Mouse (Mus musculus): ENCODE measurements around the gene Zc3h18. TPM values are rescaled to one million over a fixed set of nuclear protein-coding genes. Genes with fewer than 3 reads are reported as not detected.

The Zc3h18 gene
- 20.6 and 24.5 TPM in 2 replicates for polyA plus RNA-seq (2015; fragmentation: Nextera tagmentation; extraction: Ambion mirVana)

DNA sequence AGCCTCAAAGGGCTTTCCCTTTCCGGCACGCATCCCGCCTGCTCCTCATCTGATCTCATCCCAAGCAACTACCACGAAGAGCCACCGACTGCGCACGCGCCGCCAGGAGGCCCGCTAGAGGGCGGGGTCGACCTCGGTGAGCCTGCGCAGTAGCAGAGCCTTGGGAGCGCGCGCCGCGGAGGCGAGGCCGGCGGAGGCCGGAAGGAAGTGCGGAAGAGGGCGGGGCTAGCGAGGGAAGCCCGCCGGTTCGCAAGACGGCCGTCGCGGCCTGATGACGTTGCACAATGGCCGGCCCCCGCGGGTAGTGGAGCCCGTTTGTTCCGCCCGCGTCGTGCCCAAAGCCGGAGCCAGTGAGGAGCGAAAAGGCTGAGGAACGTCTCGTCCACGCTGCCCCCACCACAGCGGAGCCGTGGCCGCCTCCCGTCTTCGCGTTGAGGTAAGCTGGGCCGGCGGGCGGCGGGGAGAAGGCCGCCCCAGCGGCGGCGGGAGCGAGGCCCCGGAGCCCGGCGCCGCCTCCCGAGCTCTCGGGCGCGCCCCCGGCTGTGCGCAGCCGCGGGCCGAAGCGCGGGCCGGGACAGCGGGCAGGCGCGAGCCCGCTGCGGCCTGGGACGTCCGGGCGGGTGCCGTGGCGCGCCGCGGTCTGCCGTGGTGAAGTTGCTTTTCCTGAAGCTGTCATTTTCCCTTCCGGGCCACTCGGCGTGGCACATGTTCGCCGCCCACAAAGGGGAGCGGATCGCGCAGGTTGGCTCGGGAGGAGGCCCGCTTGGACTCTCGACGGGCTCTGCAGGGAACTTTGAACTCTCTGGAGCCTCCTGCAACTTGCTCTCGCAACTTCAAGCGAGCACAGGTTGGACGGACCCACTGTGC is at the start of gene Zc3h18:
Zc3h18 (plus strand) TSS at position 245 of the 867 bp plus-strand sequence.

DNA sequence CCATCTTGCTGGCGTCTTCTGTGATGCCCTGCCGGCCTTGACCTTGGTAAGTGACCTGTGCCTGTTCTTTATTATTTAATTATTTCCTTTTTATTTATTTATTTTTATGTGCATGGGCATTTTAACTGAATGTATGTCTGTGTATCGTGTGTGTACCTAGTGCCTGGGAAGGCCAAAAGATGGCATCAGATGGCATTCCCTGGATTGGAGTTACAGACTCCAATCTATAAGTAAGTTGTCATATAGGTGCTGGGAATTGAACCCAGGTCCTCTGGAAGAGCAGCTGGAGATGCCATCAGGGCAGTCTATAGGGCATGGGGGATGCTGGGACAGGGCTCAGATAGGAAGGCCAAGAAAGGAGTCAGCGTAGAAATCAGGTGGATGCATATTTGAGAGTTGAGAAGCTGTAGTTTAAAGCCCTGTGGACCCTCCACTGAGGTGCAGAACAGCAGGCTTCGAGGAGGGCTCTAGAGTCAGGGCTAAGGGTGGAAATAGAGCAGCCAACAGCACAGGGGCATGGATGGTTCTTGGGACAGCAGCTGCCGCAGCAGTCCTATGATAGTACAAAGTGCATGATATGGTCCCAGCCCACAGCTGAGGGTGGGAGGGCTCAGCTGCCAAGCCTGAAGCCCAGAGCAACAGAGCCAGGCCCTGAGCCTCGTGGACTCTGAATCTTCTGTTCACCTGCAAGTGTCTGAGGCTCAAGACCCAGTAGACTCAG is 15.6 kb upstream of the Zc3h18 start, which contains the start of gene Trhr2:
Trhr2 (minus strand) TSS at position 51 of the 721 bp plus-strand sequence.

DNA sequence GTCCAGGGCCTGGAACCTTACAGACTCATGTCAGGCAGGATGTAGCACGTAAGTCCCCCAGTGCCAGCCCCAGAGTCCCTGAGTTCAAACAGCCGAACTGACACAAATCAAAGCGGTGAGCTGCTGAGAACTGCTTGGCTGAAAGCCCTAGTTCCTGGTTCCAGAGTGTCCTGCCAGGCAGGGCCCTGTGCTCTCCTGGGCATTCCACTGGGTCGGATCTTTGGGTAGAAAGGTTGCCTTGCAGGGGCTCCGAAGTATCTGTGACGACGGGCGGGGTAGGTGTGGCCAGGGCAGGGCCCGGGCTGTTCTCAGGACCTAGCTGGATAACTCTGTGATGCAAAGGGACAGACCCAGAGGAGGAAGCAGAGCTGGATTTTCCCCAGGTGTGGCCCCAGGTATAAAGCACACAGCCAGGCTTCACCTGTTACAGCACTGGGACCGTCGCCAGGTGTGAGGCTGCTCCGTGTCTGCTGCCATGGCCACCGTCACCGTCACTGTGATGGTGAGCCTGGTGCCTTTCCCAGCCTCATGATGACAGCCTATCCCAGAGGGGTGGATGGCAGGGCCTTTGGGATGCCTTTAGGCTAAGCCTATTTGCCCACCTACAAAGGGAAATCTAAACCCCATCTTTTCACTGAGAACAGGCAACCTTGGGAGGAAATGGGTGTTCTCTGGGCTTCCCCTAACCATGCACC is 45.1 kb downstream of the Zc3h18 start, which contains the start of gene Il17c:
Il17c (plus strand) TSS at position 645 of the 695 bp plus-strand sequence.

DNA sequence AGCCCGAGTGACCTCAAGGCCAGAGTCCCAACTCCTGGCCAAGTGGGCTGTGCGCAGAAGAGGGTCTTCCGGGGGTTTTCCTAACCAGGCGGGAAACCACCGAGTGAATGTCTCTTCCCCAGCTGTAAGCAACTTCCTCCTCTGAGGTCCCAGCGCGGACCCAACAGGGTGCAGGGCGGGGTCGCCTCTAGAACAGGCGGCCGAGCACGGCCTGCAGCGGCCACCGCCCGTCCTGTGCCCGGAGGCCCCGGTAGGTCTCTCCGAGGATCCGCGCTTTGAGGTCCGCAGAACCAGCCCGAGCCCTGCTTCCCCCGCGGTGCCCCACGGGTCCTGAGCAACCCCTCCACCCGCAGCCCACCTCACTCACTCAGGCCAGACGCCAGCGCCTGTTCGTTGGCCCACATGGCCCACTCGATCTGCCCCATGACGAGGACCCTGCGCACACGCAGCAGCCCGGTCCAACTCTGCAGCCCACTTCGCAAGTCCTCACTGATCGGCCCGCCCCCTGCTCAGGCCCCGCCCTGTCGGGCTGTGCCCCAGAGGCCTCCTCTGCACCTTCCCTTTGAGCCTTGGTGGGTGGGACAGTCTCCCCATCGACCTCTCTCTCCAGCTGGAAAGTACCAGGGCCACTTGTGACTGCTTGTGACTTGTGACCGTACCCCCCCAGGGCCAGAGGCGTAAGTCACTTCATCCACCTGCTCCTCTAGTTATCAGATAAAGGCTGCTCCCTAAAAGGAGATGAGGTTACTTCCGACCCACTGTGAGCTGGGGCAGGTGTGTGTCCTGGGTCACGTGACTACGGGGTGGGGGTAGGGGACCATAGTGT is 56.2 kb downstream of the Zc3h18 start, which contains the start of gene Cyba:
Cyba (minus strand) TSS at position 488 of the 826 bp plus-strand sequence.

DNA sequence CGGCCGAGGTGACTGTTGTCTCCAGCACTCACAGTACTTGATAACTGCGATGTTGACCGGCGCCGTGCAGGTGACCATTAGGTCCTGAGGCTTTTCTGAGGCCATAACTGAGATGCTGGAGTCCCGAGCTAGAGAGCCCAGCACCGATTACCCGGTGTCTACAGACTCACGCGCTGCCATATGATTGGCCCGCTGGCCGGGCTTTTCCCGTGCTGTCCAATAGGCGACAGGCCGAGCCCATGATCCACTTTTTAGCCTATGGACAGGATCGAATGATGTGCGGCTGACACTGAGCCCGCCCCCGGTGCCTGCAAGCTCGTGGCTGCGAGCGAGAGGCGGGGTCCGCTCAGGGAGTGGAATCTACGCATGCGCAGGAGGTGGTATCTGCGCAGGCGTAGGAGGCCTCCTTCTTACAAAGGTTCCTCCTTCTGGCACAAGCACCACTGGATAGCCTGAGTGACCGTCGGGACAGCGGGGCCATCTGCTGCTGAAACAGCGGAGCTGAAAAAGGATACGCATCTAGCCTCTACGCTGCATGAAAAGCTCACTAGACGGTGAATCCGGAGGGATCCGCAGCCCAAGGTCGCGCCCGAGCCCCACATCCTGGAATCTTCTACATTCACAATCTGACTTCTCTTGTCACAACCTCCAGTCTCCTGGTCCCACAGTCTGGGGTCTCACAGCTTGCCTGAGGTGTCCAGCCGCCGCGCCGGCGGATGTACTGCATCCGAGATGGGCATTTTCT is 67.0 kb downstream of the Zc3h18 start, which contains the start of gene Mvd:
Mvd (minus strand) TSS at position 161 of the 745 bp plus-strand sequence.

DNA sequence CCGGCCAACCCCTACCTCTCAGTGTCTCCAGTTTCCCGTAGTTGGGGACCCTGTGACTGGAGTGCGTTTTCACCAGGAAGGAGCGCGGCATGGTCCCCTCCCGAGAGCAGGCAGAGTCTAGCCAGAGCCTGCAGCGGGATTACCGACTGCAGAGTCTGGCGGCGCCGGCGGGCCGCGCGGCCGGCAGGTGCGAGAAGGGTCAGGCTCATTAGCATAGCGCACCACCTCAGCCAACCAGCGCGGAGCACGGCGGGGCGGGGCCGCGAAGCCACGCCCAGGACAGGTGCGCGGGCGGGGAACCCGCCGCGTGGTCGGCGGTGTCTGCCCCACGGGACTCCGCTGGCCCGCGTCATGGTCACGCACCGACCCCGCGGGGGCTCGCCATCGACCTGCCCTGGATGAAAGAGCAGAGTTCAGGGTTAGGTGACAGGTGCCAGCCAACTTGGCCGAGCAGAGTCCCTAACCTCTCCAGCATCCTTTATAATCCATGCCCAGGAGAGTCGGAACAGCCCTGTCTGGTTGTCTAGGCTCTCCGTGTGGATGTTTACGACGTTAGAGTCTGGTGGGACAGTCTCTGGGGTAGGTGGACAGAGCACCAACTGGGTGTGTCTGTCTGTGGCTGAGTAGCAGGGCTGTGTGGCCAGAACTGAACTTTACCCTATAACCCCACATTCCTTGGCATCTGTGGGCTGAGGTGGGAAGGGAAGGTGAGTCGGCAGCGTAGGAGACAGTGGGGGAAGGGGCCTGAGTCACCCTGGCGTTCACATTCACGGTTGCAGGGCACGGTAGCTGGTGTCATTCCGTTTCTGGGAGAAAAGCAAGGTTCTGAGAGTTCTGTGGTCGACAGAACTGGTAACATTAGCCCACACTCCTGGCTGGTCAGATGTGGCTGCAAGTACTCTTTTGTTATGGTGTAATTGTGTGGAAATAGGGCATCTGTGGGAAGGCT is 84.4 kb downstream of the Zc3h18 start, which contains the start of gene Snai3:
Snai3 (minus strand) TSS at position 210 of the 949 bp plus-strand sequence.

Other genes starting within 250 kb of the Zc3h18 start
- 0.97 and 1.1 TPM in 2 replicates for gene Zfpm1, start 94.5 kb upstream of the Zc3h18 start, polyA plus RNA-seq (2015; fragmentation: Nextera tagmentation; extraction: Ambion mirVana)
- gene Trhr2, start 15.9 kb upstream of the Zc3h18 start, polyA plus RNA-seq (2015; fragmentation: Nextera tagmentation; extraction: Ambion mirVana): not detected in 2 replicates
- gene Il17c, start 45.4 kb downstream of the Zc3h18 start, polyA plus RNA-seq (2015; fragmentation: Nextera tagmentation; extraction: Ambion mirVana): not detected in 2 replicates
- gene Cyba, start 56.3 kb downstream of the Zc3h18 start, polyA plus RNA-seq (2015; fragmentation: Nextera tagmentation; extraction: Ambion mirVana): 202 and 293 TPM in 2 replicates
- gene Mvd, start 66.8 kb downstream of the Zc3h18 start, polyA plus RNA-seq (2015; fragmentation: Nextera tagmentation; extraction: Ambion mirVana): 32.1 and 54.5 TPM in 2 replicates
- gene Snai3, start 84.1 kb downstream of the Zc3h18 start, polyA plus RNA-seq (2015; fragmentation: Nextera tagmentation; extraction: Ambion mirVana): 1.0 and 1.3 TPM in 2 replicates
- gene Rnf166, start 99.5 kb downstream of the Zc3h18 start, polyA plus RNA-seq (2015; fragmentation: Nextera tagmentation; extraction: Ambion mirVana): 34.0 and 36.3 TPM in 2 replicates
- gene Ctu2, start 99.5 kb downstream of the Zc3h18 start, polyA plus RNA-seq (2015; fragmentation: Nextera tagmentation; extraction: Ambion mirVana): 27.9 and 35.3 TPM in 2 replicates
- 14.6 and 15.6 TPM in 2 replicates for gene Piezo1, start 174.7 kb downstream of the Zc3h18 start, polyA plus RNA-seq (2015; fragmentation: Nextera tagmentation; extraction: Ambion mirVana)
- 11.5 and 13.2 TPM in 2 replicates for gene Cdt1, start 191.4 kb downstream of the Zc3h18 start, polyA plus RNA-seq (2015; fragmentation: Nextera tagmentation; extraction: Ambion mirVana)
- gene Aprt, start 200.3 kb downstream of the Zc3h18 start, polyA plus RNA-seq (2015; fragmentation: Nextera tagmentation; extraction: Ambion mirVana): 191 and 265 TPM in 2 replicates
- gene Galns, start 234.9 kb downstream of the Zc3h18 start, polyA plus RNA-seq (2015; fragmentation: Nextera tagmentation; extraction: Ambion mirVana): 14.7 and 16.4 TPM in 2 replicates
- gene Trappc2l, start 235.0 kb downstream of the Zc3h18 start, polyA plus RNA-seq (2015; fragmentation: Nextera tagmentation; extraction: Ambion mirVana): 54.7 and 74.0 TPM in 2 replicates
- gene Pabpn1l, start 246.1 kb downstream of the Zc3h18 start, polyA plus RNA-seq (2015; fragmentation: Nextera tagmentation; extraction: Ambion mirVana): not detected in 2 replicates

Data from urinary bladder, postnatal 0 days (tissue).